Mouse (Mus musculus) c-Kit-positive CD71-negative TER-119-negative erythroid progenitor cells, embryonic 14.5 days (primary cell): Measurements from ENCODE around the gene Krt28.

ENCODE experiments used
- DNase-seq: peaks from one replicate; pipeline ENCODE4 v3.0.0-alpha.2; 2013; ENCODE audit warnings: low read depth

The Krt28 gene

GRCm38 (mm10) chr11:99374803-99375202, at the start of gene Krt28:
TSS of gene Krt28 (minus strand) at chr11:99374903.
- DNase-seq = no peak

GRCm38 (mm10) chr11:99422159-99422558, 47.5 kb upstream of the Krt28 start, which contains the start of gene Krt12:
TSS of gene Krt12 (minus strand) at chr11:99422259.
- DNase-seq = no peak

- no peak for DNase-seq
These were observed 45.9 kb upstream of the Krt28 start for GRCm38 (mm10) chr11:99420586-99420985.

GRCm38 (mm10) chr11:99417819-99418218, 43.1 kb upstream of the Krt28 start:
- no peak for DNase-seq

- no peak for DNase-seq
These were observed 42.2 kb upstream of the Krt28 start for GRCm38 (mm10) chr11:99416902-99417301.

GRCm38 (mm10) chr11:99414463-99415147, 39.9 kb upstream of the Krt28 start:
- no peak for DNase-seq

- peak; percentile 20 for DNase-seq
These were observed 38.5 kb upstream of the Krt28 start for GRCm38 (mm10) chr11:99413247-99413646.

GRCm38 (mm10) chr11:99406186-99406585, 31.5 kb upstream of the Krt28 start:
- no peak for DNase-seq

- no peak for DNase-seq
These were observed 25.4 kb upstream of the Krt28 start for GRCm38 (mm10) chr11:99399956-99400549.

GRCm38 (mm10) chr11:99398832-99399231, 24.1 kb upstream of the Krt28 start:
- no peak for DNase-seq

- no peak for DNase-seq
These were observed 23.4 kb upstream of the Krt28 start for GRCm38 (mm10) chr11:99398084-99398483.

- DNase-seq = no peak
These were observed 22.0 kb upstream of the Krt28 start for GRCm38 (mm10) chr11:99396661-99397060.

- DNase-seq = no peak
These were observed 21.3 kb upstream of the Krt28 start for GRCm38 (mm10) chr11:99396034-99396433.

- no peak for DNase-seq
These were observed 17.8 kb upstream of the Krt28 start for GRCm38 (mm10) chr11:99392492-99392891.

- DNase-seq = no peak
These were observed 16.7 kb upstream of the Krt28 start for GRCm38 (mm10) chr11:99391375-99391774.

GRCm38 (mm10) chr11:99390866-99391265, 16.2 kb upstream of the Krt28 start:
- no peak for DNase-seq

GRCm38 (mm10) chr11:99389264-99389663, 14.6 kb upstream of the Krt28 start, which contains the start of gene Krt10:
TSS of gene Krt10 (minus strand) at chr11:99389364.
- no peak for DNase-seq

GRCm38 (mm10) chr11:99388661-99389060, 14.0 kb upstream of the Krt28 start:
- no peak for DNase-seq

- DNase-seq = peak; percentile 43
These were observed 11.4 kb upstream of the Krt28 start for GRCm38 (mm10) chr11:99385813-99386721.

- peak; percentile 69 for DNase-seq
These were observed 4.9 kb upstream of the Krt28 start for GRCm38 (mm10) chr11:99379568-99379967.

GRCm38 (mm10) chr11:99369853-99370451, 4.8 kb downstream of the Krt28 start:
- no peak for DNase-seq

- DNase-seq = no peak
These were observed 5.5 kb downstream of the Krt28 start for GRCm38 (mm10) chr11:99369229-99369628.
